Mouse (Mus musculus) thymus, postnatal 4 days (tissue): ENCODE results near the gene Bfsp1.

Experiments
- DNase-seq: peaks from one replicate; pipeline ENCODE4 v3.0.0; 2021

Bfsp1 gene

DNA sequence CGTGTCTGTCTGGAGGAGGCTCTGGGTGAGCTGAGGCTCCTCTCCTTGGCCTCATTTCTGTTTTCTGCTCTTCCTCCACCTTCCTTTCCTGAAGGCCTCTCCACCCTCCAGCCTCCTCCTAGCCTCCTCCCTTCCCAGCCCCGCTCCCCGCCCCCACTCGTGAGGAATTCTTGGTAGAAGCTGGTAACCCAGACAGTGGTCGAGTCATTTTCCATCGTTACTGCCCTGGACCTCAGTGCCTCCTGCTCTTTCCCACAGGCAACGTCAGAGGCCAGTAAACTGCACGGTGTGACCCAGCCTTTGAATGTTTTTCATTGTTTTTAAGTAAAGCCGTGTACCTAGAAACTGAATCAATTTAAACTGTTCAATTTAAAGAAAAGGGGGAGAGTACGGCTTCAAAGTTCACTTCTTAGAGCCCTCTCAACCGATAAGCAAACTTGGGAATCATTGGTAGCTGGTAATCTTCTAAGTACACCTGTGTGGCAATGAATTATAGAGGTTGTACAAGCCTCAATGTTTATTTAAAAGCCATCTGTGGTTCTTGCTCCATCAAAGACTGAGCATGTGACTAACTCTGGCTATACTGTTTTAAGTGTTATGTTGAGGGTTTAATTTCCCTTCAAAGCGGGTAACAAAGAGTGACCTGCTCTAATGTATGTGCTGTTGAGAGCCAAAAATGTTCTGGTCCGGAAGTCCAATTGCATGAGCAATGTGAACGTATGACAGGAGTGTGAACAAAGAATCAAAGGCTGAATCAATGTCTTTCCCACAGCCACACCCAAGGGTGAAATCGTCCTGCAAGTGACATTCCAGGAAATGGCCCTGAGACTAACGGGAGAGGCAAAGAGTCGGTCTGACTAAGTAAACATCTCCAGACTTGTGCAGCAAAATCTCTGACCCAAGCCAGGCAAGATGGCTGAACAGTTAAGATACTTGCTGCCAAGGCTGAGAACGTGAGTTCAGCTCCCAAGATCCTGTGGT is 10.4 kb downstream of the Bfsp1 start:
- DNase-seq, result no peak

DNA sequence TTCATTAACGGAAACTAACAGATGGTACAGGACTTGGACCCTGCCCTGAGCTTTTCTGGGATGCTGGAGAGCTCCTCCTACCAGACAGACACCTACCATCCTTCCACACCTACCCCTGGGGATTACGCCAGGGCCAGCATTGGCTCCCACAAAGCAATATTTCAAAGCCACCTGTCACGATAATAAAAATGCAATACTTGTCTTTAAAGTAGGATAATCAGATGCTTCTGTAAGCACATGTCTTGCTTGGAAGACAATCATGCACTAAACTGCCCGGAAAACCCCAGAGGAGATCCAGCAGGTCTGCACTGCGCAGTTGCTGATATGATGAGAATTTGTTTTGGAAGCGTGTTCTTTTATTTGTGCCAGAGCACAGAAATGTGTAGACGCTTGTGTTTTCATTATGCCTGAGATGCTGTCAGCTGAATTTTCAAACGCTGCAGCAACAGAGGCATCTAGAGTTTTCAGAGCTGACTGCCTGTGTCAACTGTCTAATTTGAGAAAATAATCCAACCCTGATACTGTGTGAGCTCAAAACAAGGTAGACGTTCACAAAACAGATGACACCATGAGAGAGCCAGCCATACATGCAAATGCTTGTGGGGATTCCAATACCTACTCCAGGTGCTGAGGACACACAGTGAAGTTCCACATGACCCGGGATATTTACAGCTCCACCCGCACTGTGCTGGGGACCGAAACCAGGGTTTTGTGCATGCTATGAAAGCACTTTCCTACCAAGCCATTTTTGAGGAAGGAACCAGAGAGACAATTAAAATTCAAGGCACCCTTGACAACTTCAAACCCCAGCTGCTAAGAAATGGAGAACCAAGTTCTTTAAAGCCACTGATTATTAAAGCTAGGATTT is 11.4 kb downstream of the Bfsp1 start:
- DNase-seq, result no peak

DNA sequence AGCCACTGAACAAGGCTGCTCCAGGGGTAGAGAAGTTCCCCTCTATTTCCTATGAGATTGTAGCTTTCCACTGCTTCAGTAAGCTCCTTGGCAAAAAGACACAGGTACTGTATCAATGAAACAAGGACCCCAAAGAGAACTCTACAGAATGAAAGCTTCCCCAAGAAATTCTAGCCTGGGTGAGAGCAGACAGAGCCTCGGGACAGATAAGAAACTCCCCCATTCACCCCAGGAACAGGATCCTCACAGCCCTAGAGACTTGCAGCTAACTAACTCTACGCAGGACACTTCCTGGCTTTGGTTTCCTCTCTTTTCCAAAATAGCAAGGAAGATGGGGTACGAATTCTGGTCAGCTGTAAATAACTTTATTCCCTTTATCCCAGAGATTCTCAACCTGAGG is 15.7 kb downstream of the Bfsp1 start:
- DNase-seq, result no peak

DNA sequence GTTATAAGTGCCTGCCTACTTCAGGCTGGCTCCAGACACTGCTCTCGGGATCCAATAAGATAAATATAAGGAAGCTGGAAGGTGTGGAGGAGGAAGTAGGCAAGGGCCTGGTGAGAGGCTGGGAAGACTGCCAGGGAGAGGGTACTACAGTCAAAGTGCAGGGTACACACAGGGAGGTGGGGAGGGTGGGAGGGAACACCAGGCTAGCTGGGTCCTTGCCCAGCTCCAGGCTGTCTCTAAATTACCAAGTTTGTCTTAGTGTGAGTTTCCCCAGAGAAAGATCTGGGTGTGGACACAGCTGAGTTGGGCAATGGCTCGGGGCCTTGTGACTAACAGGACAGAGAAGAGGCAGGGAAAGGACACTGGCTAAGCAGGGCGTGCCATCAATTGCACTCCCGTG is 16.2 kb downstream of the Bfsp1 start:
- DNase-seq, result no peak

DNA sequence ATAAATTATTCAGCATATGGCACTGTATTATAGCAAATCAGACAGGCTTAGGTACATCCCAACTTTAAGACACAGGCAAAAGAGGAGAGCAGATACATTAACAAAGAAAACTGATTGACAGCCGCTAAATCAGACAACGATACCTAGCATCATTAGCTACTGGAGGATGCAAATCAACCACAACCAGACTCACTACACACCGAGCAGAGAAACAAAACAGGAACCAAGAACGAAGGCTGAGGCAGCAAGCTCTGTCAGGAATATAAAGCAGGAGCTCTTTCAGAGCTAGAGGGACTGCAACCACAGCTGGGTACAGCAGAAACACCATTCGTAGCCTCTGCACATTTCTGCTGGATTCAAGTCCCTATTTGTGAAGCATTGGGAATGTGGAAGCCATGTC is 18.2 kb downstream of the Bfsp1 start:
- DNase-seq, result no peak

DNA sequence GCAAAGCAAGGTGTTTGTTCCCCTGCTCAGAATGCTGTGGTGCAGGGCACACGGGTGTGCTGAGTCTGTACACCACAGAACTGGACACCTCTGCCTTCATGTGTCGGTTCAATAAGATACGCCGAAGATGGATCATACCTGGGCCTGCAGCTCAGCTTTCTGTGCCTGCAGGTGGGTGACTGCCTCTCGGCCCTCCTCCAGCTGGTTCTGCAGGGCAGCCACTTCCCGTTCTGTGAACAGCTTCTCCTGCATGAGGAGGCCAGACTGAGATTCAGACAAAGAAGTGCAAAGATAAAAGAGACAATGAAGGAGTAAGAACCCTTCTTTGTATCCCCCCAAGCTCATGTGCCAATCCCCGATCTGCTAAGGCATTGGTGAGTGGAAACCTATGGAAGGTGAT is 21.4 kb downstream of the Bfsp1 start:
- peak; percentile 47 for DNase-seq

DNA sequence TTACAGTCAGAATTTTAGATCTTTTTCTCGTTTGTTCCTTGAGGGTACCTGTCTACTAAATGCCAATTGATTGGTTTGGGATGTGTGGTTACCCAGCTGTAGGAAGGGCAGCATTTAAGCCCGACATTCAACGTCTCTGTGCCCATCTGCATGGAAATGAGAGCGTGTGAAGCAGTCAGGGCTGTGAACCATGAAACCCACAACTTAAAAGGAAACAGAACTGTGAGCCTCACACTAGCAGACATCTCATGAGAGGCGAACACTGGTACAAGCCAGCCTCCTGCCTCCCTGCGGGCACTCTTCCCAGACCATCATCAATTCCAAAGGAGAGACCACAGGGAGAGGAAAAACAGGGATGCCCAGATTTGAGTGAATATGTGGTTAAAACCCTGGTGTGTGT is 22.1 kb downstream of the Bfsp1 start:
- DNase-seq, result no peak

DNA sequence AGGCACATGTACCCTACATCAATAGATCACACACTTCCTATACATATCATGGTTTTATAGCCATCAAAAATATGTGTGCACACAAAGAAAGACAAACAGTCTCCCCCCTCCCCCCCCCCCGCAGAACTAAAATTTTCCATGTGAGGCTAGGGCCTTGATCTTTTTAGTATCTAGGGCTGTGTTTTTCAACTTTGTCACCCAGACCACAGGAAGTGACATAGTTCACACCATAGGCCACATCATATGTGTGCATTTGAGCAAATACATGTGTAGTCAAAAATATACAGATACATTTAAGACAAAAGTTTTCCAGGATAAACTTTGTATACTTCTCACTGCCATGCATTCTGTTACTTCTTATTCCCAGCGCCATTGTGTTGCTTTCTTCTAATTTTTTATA is 23.5 kb downstream of the Bfsp1 start:
- no peak for DNase-seq

DNA sequence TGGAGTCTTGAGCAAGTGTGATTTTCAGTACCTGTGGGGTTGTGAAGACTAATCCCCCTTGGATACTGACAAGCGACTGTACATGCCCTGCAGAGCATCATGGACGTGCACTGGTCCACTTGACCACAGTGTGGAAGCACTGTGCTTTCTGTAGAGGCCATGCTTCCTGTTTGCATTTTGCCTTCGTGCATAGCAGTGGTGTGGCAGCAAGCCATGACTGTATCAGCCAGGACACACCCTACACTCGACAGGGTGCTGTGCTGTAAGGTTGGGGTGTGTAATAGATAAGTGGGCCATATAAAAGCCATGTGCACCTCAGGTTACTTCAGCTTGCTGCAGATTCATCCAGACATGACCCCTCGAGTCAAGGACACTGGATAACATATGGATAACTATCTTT is 24.3 kb downstream of the Bfsp1 start:
- peak; percentile 28 for DNase-seq

DNA sequence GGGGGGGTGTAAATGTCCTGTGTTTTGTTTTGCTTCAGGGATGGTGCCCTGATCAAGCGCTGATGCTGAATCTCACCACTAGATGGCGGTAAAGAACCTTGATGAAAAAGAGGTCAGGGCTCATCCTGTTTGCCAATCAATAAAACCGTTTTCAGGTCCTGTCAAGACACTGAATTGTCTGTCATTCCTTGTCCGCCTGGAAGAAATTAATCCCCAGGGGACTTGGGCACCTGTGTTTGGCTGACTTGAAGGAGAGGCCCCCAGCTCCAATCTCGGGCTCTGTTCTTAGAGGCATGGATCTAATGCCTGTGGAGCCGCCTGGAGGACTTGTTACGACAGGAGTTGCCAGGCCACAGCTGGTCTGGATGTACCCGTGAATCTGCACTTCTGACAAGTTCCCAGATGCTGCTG is 25.7 kb downstream of the Bfsp1 start:
- DNase-seq, result peak; percentile 77

DNA sequence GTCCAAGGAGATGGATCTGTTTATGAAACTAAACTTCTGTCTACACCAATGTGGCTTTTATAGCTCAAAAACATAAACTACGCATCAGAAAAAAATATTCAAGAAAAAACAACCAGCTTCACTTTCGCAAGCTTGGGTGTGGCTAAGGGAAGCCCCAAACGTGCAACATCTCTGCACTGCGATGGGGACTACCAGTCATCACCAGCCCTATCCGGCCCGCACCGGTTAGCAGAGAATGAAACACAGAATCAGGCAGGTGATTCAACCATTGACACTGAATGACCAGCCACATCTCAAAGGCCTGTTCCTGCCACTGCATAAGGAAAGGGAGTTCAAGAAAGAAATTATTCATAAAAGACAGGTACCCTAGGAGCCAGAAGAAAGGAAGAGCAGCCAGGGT is 27.2 kb downstream of the Bfsp1 start:
- DNase-seq, result no peak

DNA sequence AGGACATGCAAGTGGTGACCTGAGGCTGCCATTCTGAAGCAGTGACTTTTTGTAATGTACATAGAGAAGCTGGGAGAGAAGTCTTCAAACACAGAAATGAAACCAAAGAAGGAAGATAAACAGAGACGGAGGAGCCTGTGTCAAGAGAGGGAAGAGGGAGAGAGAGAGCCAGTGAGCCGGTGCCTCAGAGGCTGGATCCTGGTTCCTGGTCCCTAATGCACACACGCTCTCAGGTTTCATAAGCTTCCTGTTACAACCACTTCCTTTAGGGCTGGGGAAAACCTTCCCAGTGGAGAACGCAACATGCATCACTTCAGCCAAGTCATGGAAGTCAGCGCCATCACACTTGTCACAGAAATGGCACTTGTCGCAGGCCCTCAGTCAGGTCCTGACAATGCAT is 28.9 kb downstream of the Bfsp1 start:
- no peak for DNase-seq

DNA sequence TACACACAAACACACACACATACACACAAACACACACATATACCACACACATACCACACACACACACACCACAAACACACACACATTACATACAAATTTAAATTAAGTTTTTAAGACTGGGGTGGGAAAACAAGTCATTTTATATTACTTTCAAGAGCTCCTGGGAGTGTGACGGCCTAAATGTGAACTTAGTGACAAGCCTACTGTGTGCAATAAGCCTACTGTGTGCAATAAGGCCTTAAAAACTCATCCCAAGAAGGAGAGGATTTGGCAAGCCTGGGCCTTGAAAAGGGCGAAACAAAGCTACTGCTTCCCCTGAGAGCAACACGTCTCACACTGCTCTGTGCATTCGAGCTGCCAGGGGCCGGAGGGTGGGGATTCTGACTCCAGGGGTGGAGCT is 30.3 kb downstream of the Bfsp1 start:
- DNase-seq, result no peak

DNA sequence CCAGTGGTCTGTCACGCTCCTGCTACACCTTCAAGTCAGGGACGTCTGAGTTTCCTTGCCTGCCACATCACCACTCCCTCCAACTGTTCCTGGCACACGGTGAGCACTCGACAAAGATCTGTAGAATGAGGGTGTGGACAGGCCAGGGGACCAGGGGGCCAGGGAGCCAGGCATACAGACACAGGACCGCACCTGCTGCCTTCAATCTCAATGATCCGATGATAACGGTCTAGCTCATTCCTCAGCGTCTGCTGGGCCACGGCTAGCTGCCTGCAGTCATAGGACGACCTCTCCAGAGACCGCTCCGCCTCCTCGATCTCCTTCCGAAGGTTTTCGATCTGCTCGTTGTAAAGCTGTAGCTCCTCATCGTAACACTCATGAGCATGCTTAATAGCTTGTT is 31.3 kb downstream of the Bfsp1 start:
- no peak for DNase-seq

DNA sequence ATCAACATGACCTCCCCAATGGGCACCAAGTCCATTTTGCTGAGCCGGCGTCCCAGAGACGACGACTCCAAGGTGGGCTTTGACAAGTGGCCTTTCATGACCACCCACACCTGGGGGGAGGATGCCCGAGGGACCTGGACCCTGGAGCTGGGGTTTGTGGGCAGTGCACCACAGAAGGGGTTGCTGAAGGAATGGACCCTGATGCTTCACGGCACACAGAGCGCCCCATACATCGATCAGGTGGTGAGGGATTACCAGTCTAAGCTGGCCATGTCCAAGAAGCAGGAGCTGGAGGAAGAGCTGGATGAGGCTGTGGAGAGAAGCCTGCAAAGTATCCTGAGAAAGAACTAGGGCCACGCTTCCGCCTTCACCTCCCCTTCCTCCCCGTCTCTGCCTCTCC is 49.5 kb downstream of the Bfsp1 start:
- no peak for DNase-seq

DNA sequence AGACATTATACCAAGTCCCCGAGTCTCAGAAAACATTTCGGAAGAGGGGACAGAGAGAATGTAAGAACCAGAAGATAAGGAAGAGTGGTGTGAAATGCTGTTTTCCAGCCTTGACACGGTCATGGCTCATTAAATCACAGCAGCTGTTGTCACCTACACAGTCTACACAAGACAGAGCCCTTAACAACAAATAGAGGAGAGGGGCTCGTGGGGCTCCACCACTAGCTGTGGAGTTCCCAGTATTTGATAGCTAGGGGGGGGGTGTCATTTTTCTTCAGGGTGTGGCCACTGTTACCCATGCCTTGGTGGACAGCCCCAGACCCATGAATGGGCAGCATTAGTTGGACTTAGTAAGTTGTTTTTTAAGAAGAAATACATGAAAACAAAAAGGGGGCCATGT is 50.7 kb downstream of the Bfsp1 start:
- DNase-seq, result no peak

DNA sequence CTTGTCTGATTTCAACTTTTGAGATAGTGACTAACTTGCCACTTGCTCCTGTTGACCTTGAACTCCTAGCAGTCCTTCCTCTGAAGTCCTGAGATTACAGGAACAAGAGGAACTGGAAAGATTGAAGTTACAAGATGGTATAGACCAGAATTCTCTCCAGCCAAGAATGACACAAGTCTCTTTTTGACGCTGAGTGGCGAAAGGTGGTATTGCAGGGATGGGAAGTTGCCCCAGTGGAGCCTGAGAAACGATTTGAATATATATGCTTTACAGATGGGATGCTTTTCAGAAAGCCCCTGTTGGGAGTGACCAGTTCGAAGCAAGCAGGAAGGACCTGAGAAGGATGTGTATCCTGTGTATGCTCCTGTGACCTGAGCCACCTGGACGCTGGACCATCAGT is 54.2 kb downstream of the Bfsp1 start:
- DNase-seq, result no peak

DNA sequence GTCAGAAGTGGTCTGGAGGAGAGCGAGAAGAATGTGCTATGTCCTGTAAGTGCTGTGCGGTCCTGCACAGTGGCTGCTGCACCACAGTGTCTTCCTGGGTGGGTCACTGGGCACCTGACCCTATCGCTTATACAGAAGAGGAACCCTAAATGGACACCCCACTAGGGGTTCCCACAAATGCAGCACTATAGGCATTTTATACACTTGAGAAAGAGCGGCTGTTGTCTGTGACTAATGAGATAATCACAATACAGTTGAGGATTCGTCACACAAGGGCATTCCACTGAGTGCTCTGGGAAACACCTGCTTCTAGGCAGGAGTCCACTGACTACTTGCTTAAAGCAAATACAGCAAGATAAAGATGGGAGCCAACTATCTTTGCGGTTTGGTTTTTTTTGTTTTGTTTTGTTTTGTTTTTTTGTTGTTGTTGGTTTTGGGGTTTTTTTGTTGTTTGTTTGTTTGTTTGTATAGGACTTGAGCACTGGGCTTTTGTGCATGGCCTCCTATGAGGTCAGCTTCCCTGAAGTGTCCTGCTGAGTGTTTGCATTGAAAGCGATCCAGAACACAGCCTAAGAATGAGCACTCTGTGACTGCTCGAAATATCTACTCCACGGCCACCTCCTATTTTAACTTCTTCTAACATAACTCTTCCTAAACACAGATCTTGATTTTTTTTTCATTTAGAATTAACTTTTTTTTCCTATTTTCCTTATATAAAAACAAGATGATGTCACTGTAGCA is 55.9 kb downstream of the Bfsp1 start:
- DNase-seq, result no peak

DNA sequence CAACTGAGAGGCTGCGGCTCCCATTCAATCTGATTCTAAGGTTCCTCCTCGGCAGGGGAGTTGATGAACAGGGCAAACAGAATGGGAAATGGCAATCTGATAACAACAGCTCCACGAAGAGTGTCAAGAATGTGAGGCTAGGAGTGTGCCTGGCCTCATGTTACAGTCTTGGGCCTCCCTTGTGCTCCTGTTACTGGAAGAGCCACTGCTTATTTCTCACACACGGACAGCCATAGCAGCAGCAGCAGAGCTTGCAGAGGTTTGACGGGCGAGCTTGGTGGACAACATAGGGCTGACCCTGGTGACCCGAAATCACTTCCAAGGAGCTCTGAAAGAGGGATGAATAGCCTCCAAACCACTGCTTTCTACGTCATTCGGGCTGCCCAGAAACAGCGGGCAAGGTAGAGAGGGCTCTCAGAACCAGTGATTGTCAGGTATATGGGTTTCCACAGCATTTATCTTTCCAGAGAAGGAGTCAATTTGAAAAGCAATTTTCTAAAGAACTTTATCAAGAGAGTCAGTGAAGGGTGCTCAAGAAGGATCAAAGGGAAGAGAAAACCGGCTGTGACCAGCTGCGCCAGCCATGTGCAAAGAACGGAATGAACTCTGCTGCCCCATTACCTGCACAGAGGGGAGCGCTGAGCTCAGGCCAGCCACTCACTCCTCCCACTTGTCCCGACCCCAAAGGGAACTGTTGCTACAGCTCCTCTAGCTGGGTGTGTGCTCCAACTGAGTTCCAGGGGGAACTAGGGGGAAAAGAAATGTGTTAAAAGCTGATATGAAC is 56.6 kb downstream of the Bfsp1 start:
- no peak for DNase-seq

DNA sequence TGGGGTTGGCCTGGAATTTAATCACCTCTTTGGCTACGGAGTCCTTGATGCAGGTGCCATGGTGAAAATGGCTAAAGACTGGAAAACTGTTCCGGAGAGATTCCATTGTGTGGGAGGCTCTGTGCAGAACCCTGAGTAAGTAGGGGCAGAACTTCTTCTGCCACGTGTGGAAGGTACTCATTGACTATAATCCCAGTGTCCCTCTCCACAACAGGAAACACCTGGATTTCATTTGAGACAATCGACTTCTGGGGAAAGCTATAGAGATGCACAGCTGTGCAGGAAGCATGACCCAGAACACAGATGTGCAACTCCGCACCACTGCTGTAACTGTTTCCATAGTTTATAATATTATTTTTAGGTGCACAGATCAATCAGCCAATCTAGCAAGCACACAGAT is 61.9 kb downstream of the Bfsp1 start:
- no peak for DNase-seq

DNA sequence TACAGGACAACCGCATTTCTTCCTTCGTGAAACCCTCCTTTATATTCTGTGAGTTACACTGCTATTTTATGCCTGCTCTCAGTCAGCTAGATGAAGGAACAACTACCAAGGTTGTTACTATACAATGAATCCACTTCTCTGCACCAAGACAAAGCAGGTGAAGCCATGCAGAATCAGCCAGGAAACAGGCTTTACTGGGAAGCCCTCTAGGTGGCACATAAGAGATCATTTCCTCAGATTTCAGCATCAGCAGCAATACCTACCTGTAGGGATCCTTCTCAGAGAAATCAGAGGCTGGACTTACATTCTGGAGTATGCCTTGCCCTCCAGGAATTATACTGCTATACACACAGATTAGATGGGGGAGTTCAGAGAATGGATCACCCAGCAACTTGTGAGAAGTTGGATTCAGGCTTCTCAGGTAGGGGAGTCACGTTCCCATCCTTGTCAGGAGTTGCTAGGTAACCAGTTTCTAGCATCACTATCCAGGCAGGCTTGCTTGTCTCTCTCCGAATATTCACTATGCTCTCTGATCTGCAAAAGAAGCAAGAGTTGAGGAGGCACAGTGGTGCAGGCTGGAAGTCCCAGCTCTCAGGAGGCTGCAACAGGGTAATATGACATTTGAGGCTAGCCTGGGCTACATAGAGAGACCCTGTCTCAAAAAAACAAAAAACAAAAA is 66.5 kb downstream of the Bfsp1 start:
- no peak for DNase-seq

DNA sequence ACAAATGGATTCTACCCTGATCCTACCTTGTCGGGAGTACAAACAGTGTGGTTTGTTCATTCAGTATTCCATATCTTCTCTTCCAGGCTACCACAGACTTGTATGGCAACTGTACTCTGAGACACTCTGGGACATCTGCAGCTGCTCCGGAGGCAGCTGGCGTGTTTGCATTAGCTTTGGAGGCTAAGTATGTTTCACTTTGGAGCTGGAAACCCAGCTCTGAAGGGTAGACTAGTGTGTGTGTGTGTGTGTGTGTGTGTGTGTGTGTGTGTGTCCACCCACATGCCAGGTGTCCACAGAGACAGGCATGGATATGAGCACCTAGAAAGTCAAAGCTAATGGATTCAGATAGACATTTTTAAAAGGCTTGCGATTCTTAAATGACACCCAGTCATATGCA is 67.1 kb downstream of the Bfsp1 start:
- no peak for DNase-seq
